Mouse (Mus musculus) brain, embryonic 18.5 days (tissue): ENCODE measurements at regions not wholly inside any gene's neighbourhood (a gene's known extent, or its start where the extent isn't known, plus 50 kb on each side); places are given as distances from the start of the nearest gene placed in this dataset.
A peak's percentile ranks its signal among the peaks of the same experiment; 100 is the strongest.
"Not testable (repeated sequence)": the region's sequence is repeated elsewhere in the genome, so short reads cannot be mapped to it uniquely, and the experiment has no call there.

Source experiments
- DNase-seq: peaks from one replicate; pipeline ENCODE4 v3.0.0-alpha.2; 2012; ENCODE audit warnings: low read depth, low spot score

- DNase-seq = not testable (repeated sequence)
Measured at GRCm38 (mm10) chr15:53984006-53984405, 99.3 kb downstream of the Gm7489 start.

GRCm38 (mm10) chr15:53989888-53990287 is 105.2 kb downstream of the Gm7489 start:
- no peak for DNase-seq

GRCm38 (mm10) chr15:53995199-53995868 is 110.6 kb downstream of the Gm7489 start:
- no peak for DNase-seq

DNA sequence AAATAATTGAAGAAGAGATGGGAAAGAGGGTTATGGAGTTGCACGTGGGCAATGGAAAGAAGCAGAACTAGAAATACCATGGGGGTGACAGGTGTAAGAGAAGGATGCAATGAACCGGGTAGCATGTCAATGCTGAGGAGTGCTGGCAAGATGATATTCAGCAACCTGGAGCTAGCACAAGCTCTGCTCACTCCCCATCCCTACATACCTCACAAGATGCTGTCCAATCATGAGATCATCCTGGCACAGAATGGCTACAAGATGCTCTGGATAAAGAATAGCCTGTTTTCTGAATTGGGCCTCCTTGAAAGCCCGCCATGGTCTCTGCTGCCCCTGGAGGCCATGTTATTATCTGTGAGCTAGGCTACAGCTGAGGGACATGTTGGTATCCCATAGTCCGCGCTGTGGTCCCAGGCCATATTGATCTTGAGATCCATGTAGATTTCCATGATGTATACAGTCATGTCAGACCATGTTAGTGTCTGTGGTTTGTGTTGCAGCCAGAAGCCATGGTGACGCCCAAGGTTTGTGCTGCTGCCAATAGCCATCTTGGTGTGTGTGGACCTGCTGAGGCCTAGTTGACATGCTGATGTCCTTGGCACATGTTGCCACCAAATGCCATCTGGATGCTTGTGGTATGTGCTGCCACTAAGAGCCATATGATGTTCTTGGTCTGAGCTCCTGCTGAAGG is 114.0 kb downstream of the Gm7489 start:
- DNase-seq = no peak

- no peak for DNase-seq
Measured at GRCm38 (mm10) chr15:54033756-54034155, 149.1 kb downstream of the Gm7489 start.

DNA sequence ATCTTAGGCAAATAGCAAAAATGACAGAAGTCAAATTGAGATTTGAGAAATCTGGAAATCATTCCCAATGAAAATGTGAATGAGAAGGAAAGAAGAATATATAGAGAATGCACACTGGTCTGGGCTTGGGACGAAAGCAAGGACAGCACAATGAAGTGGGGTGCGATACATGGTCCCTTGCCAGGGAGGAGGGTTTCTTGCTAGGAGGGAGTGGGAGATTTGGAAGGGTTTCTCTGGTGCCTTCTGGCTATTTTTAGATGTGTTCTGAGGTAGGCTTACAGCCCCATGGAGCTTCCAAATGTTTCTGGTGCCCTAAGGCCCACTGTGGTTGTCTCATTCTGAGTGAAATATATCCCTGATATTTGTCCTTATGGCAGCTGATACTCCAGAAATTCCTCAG is 166.0 kb downstream of the Gm7489 start:
- no peak for DNase-seq

DNA sequence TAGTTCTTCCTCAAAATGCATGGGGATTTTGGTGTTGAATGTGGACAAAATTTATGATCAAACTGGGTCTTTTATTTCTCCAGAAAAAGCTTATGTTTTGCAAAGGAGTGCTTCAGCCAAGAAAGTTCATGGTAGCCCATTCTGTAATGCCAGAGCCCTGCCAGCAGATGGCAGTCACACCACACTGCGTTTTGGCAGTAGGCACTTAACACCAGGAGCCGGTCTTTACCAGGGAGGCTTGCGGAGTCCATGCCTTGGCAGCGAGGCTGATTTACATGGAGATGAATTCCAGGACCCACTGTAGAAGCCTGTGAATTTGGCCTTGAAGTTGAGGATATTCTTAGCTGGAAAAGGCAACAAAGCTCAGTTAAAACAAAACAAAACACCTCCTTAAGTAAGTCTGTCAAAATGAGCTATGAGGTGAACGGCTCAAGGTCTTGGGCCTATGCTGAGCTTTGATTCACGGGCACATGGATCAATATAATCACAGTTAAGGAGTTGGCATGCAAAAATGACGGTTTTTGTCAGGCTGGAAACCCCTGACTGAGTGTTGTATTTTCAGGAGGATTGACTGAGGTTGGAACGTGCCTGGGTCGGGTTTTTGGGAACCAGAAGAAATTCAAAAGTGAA is 185.4 kb downstream of the Gm7489 start:
- DNase-seq = peak; percentile 16

GRCm38 (mm10) chr15:54071732-54072131 is 187.0 kb downstream of the Gm7489 start:
- DNase-seq = no peak

DNA sequence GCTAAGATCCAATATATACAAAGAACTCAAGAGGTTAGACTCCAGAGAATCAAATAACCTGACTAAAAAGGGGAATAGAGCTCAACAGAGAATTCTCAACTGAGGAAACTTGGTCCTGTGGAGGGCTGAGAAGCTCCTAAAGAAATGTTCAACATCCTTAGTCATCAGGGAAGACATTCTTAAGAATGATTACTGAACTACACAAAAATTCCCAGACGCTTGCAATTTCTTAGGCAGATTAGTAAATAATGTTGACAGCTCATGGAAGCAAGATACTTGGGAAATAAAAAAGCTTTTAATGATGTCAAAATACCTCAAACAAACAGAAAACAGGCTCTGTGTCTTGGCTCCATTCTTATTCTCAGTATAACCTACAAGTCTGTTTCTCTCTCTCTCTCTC is 206.6 kb downstream of the Gm7489 start:
- no peak for DNase-seq

DNA sequence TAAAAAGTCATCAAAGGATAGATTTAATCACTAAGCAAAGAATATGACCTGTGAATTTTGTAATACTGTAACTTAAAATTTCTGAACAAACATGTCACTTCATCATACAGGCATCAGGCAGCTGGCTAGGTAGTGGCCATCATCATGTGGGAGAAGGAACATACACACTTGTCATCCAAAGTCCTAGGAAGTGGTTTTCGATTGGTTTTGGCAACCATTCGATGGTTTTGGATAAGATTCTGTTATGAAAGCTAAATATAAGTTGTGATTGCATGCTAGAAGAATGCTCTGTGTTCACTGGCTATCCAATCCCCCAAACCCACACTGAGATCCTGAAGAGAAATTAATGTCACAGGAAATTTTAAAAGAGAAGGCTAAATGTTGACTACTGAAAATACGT is 207.7 kb downstream of the Gm7489 start:
- no peak for DNase-seq

GRCm38 (mm10) chr15:54097498-54097897 is 212.8 kb downstream of the Gm7489 start:
- no peak for DNase-seq

- no peak for DNase-seq
Measured at GRCm38 (mm10) chr15:54112406-54112805, 227.7 kb downstream of the Gm7489 start.

GRCm38 (mm10) chr15:54114096-54114512 is 229.4 kb downstream of the Gm7489 start:
- no peak for DNase-seq

DNA sequence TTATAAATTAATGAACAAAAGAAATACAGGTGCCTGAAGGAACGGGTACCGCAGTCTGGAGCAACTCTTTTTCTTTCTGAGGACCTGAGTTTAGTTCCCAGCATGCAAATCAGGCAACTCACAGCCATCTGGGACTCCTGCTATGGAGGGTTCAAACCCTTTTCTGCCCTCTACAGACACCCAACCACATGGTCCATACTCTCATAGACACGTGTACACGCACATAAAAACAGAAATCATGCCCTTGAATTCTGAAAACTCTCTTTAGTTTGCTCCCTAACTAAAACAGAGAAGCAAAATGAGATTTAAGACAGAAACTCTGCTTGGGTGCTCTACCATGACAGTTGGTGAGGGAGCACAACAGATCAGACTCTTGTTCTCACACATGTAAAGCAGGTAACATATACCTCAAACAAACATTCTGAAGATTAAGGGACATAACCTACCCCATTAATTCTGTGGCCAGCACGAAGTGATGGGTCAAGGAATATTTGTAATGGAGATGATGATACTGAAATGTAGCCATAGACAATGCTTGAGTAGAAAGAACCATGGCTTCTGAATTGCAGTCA is 233.3 kb downstream of the Gm7489 start:
- no peak for DNase-seq

- DNase-seq = no peak
Measured at GRCm38 (mm10) chr15:54120456-54120855, 235.8 kb downstream of the Gm7489 start.

GRCm38 (mm10) chr15:54164350-54164749 is 279.6 kb downstream of the Gm7489 start:
- no peak for DNase-seq

GRCm38 (mm10) chr15:54167842-54168361 is 283.2 kb downstream of the Gm7489 start:
- no peak for DNase-seq

DNA sequence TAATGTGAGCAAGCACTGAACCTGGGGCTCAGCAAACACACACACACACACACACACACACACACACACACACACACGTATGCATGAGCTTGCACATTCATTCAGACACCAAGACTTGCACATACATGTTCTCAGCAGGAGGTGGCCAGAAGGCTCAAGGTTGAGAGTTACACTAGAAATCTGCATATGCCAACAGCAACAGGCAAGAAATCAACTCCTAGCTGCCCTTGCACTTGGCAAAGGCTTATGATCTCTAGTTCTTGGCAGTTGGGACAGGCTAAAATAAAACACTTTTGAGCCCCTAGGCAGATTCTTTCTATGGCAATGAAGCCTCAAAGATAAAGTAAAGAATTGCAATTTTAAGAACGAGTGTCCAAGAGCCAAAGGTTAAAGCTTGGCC is 292.5 kb downstream of the Gm7489 start:
- no peak for DNase-seq

DNA sequence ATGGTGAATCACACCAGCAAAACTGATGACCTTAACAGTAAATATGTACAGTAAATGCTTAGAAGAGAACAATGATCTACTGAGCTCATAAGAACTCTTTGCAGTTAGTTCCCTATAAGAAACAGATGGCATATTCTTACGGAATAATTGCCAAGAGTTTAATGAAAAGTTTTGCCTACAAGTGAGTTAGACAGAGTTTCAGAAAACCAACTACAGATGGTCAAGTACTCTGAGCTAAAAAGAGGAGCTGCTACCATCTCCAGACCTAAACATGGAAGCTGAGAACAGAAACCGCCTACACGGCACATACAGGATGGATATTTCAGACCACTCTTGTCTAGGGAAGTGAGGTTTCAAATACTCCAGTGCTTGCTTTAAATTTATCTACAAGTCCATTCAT is 293.1 kb downstream of the Gm7489 start:
- DNase-seq = no peak
